Mouse (Mus musculus) lung, postnatal 10 days (tissue): Measurements from ENCODE around the gene Lrrc75b.
"Not testable (repeated sequence)": the region's sequence is repeated elsewhere in the genome, so short reads cannot be mapped to it uniquely, and the experiment has no call there.

ENCODE experiments used
- DNase-seq: peaks from one replicate; pipeline ENCODE4 v3.0.0; 2021

Gene Lrrc75b

GRCm38 (mm10) chr10:75530322-75530721 is 29.8 kb downstream of the Lrrc75b start:
- no peak for DNase-seq

- not testable (repeated sequence) for DNase-seq
Measured at GRCm38 (mm10) chr10:75525450-75525849, 34.7 kb downstream of the Lrrc75b start.

GRCm38 (mm10) chr10:75521643-75522042 is 38.5 kb downstream of the Lrrc75b start:
- no peak for DNase-seq

- DNase-seq = no peak
Measured at GRCm38 (mm10) chr10:75520581-75520980, 39.5 kb downstream of the Lrrc75b start.

- peak; percentile 99 for DNase-seq
Measured at GRCm38 (mm10) chr10:75517758-75518143, 42.4 kb downstream of the Lrrc75b start, which contains the start of gene Gucd1. Gene Gucd1 (minus strand): TSS chr10:75517972.

- peak; percentile 98 for DNase-seq
Measured at GRCm38 (mm10) chr10:75517073-75517757, 42.9 kb downstream of the Lrrc75b start, which contains the start of gene Snrpd3. Gene Snrpd3 (plus strand): TSS chr10:75517551.

GRCm38 (mm10) chr10:75516724-75517072 is 43.4 kb downstream of the Lrrc75b start:
- DNase-seq = no peak

GRCm38 (mm10) chr10:75516038-75516723 is 43.9 kb downstream of the Lrrc75b start:
- DNase-seq = no peak

GRCm38 (mm10) chr10:75515216-75516037 is 44.7 kb downstream of the Lrrc75b start:
- DNase-seq = no peak

GRCm38 (mm10) chr10:75514361-75514760 is 45.8 kb downstream of the Lrrc75b start:
- no peak for DNase-seq

- no peak for DNase-seq
Measured at GRCm38 (mm10) chr10:75513306-75514067, 46.6 kb downstream of the Lrrc75b start.

- no peak for DNase-seq
Measured at GRCm38 (mm10) chr10:75512796-75513195, 47.3 kb downstream of the Lrrc75b start.

GRCm38 (mm10) chr10:75511897-75512296 is 48.2 kb downstream of the Lrrc75b start:
- no peak for DNase-seq

- no peak for DNase-seq
Measured at GRCm38 (mm10) chr10:75511060-75511459, 49.1 kb downstream of the Lrrc75b start.

- no peak for DNase-seq
Measured at GRCm38 (mm10) chr10:75510446-75510845, 49.7 kb downstream of the Lrrc75b start.

- not testable (repeated sequence) for DNase-seq
Measured at GRCm38 (mm10) chr10:75505928-75506327, 54.2 kb downstream of the Lrrc75b start.

GRCm38 (mm10) chr10:75505130-75505495 is 55.0 kb downstream of the Lrrc75b start:
- no peak for DNase-seq

GRCm38 (mm10) chr10:75504234-75505129 is 55.6 kb downstream of the Lrrc75b start:
- peak; percentile 23 for DNase-seq

GRCm38 (mm10) chr10:75503692-75504091 is 56.4 kb downstream of the Lrrc75b start:
- no peak for DNase-seq

- DNase-seq = no peak
Measured at GRCm38 (mm10) chr10:75501641-75502040, 58.5 kb downstream of the Lrrc75b start.

- DNase-seq = no peak
Measured at GRCm38 (mm10) chr10:75500345-75500744, 59.8 kb downstream of the Lrrc75b start.
